Mouse (Mus musculus) left cerebral cortex, postnatal 4 days (tissue): ENCODE results near the gene 4933430I17Rik. TPM values are rescaled to one million over a fixed set of nuclear protein-coding genes. Genes with fewer than 3 reads are reported as not detected.
A peak's percentile ranks its signal among the peaks of the same experiment; 100 is the strongest.

ENCODE experiments used
- DNase-seq: peaks from one replicate; pipeline ENCODE4 v3.0.0-alpha.2; 2022
- intact Hi-C: fragments of 180-260 bp; cut with DNase I; formaldehyde crosslinking; loops from one replicate; pipeline ENCODE4 v1.15.1; 2025
- total RNA-seq, 2 experiments: library from RNA; stranded (reverse); gene quantifications; 2 replicates each; pipeline ENCODE4 v1.2.3; 2021

4933430I17Rik gene
- total RNA-seq, 2 experiments from 2014 or later: 0.44 to 0.90 TPM

GRCm38 (mm10) chr4:62533729-62534128 is 8.6 kb downstream of the 4933430I17Rik start:
- DNase-seq: no peak
- intact Hi-C loops: no loop called here

DNA sequence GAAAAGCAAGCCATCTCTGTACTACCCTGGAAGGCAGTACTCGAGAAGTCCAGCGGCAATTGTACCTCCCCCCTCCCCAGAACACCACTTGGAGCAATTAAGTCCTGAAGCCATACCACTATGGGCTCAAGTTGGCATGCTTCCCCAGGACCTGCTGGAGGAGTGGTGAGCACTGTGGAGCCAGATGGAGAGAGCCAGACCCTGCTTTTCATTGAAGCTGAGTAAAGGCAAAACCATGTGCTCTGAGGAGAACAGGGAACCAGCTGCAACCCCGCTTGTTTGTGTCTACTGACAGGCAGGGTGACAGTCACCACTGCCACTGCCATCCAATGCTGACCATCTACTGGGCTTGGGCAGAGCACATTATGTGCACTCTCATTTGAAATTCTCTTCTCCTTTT is 16.6 kb downstream of the 4933430I17Rik start:
- intact Hi-C loops: no loop called here
- peak; percentile 67 for DNase-seq

DNA sequence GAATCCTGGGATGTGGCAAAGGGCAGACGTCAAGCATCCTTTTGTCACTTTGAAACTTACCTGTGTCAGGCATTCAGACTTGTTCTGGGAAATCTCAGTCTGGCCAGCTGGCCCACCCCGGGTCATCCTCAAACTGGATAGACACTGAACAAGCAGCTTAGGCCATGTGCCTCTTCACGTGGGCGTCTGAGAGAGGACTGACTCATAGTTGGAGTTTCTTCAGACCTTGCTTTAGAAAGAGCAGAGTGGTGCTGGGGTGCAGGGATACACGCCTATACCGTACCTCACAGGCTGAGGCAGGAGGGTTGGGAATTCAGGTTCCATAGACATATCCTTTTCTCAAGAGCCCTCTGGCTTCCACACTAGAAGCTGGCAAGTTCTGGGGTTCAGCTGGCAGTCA is 18.6 kb downstream of the 4933430I17Rik start:
- no peak for DNase-seq
- intact Hi-C loops: no loop called here

DNA sequence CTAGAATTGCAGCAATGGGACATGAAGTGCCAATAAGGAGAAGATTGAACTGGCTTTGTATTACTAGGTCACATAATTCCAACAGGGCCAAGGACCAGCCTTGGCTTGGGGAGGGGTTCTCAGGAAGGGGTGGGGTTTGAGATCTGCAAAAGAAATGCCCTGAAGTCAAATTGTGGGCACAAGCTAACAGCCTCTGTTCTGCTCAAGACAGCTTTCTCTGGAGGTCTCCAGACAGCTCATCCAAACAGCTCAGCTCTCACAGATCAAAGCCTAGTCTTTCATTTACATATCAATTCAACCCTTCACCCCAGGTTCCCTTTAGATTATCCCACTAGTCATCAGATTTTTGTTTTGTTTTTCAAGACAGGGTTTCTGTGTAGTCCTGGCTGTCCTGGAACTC is 19.6 kb downstream of the 4933430I17Rik start:
- intact Hi-C loops: no loop called here
- no peak for DNase-seq

- intact Hi-C loops: no loop called here
- DNase-seq: no peak
These were observed 26.8 kb downstream of the 4933430I17Rik start for GRCm38 (mm10) chr4:62551966-62552365.

GRCm38 (mm10) chr4:62557436-62557835 is 32.3 kb downstream of the 4933430I17Rik start:
- intact Hi-C loops: no loop called here
- no peak for DNase-seq

DNA sequence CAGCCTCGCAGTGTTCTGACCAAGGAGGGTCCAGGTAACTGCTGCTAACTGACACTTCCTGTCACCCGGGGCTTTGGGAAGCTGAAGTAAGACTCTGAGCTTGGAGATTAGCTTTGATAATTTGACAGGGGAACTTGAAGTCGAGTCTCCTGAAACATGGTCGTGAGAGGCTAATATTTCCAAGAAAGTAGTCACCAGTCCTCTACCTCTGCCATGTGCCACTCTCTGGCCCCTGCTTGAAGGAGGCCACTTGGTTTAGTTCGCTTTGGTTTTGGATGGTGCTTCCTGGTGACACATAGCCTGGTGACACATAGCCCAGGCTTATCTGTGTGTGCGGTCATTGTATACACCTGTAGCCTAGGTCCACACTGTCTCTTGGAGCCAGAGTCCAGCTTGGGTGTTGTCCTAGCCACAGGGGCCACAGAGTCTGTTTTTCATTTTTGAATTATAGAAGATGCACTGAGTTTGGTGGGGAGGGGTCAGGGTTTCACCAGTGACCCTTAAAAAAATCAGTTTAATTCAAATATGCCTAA is 34.7 kb downstream of the 4933430I17Rik start, which contains the start of gene Rgs3:
TSS of gene Rgs3 (plus strand) at position 51 of the 533 bp plus-strand sequence.
- intact Hi-C loops: loop anchor here (5.0 to 10.0 kb wide), 3 partner anchors 137 to 575 kb away; no protein-coding TSS in a partner anchor
- no peak for DNase-seq

DNA sequence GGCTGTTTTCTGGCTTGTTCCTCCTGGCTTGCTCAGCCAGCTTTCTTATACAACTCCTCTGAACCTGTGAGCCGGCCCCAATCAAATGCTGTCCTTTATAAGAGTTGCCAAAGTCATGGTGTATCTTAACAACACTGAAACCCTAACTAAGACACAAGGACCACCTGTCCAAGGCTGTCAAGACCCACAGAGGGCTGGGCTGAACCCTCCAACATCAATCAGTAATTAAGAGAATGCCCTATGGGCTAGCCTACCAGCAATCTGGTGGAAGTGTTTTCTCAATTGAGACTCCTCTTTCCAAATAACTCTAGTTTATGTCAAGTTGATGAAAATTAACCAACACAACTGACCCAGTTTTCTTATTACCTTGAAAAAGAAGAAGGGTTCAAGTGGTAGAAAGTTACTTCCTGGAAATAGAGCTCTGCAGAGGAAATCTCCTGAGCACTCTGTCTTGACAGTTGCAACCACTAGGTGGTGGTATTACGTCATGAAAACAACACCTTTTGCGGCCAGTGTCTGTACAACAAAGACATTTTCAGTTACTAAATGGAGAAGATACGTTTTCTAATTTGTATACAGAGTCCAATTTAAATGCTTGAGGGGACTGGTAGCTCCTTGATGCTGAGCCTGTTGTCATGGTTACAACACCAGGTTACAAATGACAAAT is 35.9 kb downstream of the 4933430I17Rik start:
- intact Hi-C loops: loop anchor here (5.0 to 10.0 kb wide), 3 partner anchors 136 to 574 kb away; no protein-coding TSS in a partner anchor
- DNase-seq: peak; percentile 75

DNA sequence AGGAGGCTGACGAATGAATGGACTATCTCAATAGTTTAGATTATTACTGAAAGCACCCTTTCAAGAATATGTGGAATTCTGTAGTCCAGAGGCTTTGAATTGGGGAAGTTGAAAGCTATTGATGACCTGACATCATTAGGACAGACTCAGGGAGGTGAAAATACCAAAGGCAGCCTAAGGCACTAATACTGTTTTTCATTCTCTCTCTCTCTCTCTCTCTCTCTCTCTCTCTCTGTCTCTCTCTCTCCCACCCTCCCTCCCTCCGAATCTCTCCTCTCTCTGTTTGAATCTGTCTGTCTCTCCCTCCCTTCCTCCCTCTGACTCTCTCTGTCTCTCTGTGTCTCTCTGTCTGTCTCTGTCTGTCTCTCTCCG is 36.4 kb downstream of the 4933430I17Rik start:
- intact Hi-C loops: loop anchor here (5.0 to 10.0 kb wide), 3 partner anchors 136 to 573 kb away; no protein-coding TSS in a partner anchor
- DNase-seq: no peak

- no peak for DNase-seq
- intact Hi-C loops: loop anchor here (5.0 to 10.0 kb wide), 3 partner anchors 135 to 573 kb away; no protein-coding TSS in a partner anchor
These were observed 36.8 kb downstream of the 4933430I17Rik start for GRCm38 (mm10) chr4:62562006-62562405.

DNA sequence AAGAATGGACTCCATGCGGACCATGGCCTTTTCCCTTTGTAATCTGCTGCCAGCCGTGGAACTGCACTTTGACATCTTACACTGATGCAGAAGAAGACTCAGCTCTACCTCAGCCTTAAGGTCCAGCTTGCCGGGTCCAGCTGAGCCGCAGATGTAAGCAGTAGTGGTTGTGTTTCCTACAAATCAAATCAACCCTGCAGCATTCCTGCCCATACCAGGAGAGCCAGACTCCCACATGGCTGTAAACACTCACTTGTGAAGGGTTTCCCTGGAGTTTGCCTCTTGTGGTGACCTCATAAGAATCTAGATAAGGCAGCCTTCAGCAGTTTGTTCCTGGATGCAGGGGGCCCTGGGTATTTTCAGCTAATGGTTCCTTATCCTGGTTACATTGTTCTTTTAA is 41.4 kb downstream of the 4933430I17Rik start:
- DNase-seq: no peak
- intact Hi-C loops: loop anchor here (10.0 kb wide), 1 partner anchor 568 kb away; no protein-coding TSS in a partner anchor

DNA sequence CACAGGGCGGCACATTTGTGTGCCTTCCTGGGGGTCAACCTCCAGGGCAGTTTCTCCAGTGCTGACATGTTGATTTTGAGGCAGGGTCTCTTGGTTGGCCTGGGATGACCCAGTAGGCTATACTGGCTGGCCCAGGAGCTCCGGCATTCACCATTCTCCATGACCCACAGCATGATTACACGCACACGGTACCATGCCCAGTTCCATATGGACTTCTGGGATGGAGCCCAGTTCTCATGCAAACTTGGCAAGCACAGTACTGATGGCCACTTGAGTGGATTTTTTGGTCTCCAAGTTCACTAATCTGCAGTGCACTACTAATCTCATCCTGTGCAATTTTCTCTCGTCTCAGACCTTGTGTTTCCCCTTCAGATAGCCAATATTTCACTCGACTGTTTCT is 42.5 kb downstream of the 4933430I17Rik start:
- intact Hi-C loops: loop anchor here (10.0 kb wide), 1 partner anchor 567 kb away; no protein-coding TSS in a partner anchor
- DNase-seq: no peak

DNA sequence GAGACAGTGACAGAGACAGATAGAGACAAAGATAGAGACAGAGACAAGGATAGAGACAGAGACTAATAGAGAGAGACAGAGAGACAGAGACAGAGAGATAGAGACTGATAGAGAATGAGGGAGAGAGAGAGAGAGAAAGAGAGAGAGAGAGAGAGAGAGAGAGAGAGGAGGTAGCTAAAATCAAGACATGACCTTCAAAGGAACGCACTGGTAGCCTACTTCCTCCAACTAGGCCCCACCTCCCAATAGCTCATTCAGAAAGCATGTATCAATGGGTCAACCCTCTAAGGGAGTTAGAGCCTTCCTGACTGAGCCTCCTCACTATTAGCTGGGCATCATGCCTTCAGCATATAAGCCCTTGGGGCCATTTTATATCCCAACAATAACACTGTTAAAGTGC is 43.2 kb downstream of the 4933430I17Rik start:
- DNase-seq: no peak
- intact Hi-C loops: loop anchor here (10.0 kb wide), 1 partner anchor 566 kb away; no protein-coding TSS in a partner anchor

GRCm38 (mm10) chr4:62569603-62570002 is 44.4 kb downstream of the 4933430I17Rik start:
- no peak for DNase-seq
- intact Hi-C loops: loop anchor here (10.0 kb wide), 1 partner anchor 565 kb away; no protein-coding TSS in a partner anchor

DNA sequence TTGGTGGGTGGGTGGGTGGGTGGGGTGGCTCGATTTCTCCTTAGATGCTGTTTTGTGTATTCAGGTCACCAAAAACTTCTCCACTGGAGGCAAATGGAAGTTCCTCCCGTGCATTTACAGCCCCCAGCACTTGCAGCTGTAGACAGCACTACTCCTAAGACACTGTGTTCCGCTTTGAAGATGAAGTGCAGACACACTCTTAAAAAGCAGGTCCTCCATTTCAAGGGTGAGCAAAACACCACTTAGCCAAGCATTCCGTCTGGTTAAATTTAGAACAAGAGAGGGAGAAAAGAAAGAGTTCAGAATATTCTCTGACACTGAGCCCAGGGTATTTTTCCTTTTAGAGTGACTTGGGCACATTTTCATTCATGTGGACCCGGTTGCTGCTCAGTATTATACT is 44.9 kb downstream of the 4933430I17Rik start:
- intact Hi-C loops: no loop called here
- no peak for DNase-seq

- DNase-seq: peak; percentile 98
- intact Hi-C loops: no loop called here
These were observed 57.4 kb downstream of the 4933430I17Rik start for GRCm38 (mm10) chr4:62582365-62583264.

DNA sequence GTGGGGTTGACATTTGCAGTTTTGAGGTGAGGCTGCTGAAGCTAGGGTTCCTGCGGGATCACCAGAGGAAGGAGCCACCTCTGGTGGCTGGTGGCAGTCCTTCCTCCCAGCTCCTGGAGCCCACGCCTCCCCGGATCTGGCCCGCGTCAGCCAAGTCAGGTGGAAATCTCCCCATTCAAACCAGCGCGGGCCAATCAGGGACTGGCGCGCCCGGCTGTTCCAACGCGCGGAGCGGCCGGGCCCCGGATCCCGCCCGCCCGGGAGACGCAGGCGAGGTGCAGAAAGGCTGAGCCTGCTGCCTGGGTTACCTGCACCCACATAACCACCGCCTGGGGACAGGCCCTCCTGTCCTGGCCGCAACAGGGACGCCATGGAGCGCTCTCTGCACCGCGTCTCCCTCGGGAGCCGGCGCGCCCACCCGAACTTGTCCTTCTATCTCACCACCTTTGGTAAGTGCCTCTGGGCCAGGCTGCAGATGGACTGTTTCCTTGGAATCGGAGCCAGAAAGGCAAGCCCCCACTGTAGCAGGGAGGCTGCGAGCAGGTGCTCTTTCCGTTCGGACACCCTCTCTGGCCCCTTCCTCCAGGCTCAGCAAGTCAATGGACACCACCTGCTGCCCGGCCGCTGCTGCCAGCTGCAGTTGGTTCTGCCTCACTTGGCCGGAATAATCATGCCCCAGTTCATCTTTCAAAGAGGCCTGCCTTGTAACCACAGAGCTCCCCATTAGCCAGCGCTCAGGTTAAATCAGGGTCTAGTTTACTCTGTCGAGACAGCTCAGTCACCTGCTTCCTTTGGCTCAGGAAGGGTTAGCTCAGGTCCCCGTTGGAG is 58.3 kb downstream of the 4933430I17Rik start:
- DNase-seq: peak; percentile 93
- intact Hi-C loops: no loop called here

DNA sequence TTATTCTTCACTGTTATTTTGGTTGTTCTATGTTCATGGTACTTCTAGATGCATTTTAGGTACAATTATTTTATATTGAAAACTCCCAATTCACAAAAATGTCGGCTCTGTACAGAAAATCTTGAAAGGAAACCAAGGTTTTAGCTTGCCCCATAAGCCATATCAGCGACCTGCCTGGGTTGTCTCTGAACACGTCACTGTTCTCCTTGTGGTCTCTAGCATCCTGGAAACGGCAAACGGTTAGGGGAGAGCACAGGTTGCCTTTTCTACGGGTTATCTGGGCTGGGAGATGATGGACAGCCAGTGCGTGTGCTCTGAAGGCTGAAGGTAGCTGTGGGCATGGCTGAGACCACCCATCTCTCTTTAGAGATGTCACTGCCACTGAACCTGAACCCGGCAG is 61.9 kb downstream of the 4933430I17Rik start:
- no peak for DNase-seq
- intact Hi-C loops: no loop called here

- no peak for DNase-seq
- intact Hi-C loops: no loop called here
These were observed 65.7 kb downstream of the 4933430I17Rik start for GRCm38 (mm10) chr4:62590878-62591277.

DNA sequence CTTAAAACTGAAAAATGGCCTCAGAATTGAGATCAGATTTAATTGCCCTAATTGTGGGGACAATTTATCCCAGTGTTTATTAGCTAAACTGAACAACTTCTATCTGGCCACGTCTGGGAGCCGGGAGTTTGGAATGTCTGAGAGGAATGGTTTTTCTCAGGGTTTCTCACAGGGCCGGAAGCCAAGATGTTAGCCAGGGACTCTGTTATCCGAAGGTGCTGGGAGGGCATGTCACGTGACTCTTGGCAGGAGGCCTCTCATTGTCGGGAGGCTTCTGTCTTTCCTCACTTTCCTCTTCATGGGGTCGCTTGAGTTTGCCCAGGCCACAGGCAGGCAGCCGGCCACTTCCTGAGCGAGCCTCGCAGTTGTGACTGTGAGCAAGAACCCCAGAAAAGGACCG is 66.2 kb downstream of the 4933430I17Rik start:
- DNase-seq: peak; percentile 47
- intact Hi-C loops: no loop called here
